Mouse (Mus musculus) cerebellum, adult 2 months (tissue): ENCODE results near the gene Myg1. TPM values are rescaled to one million over a fixed set of nuclear protein-coding genes. Genes with fewer than 3 reads are reported as not detected.
"Not testable (repeated sequence)": the region's sequence is repeated elsewhere in the genome, so short reads cannot be mapped to it uniquely, and the experiment has no call there.

Source experiments
- DNase-seq, 2 experiments: peaks; one replicate each; pipeline ENCODE4 v3.0.0; 2021
- H3K27ac ChIP-seq: fragments of 200-500 bp; 2 replicates; pipeline ENCODE4 v1.5.1; 2012; ENCODE audit warnings: low read length, control low read depth, inconsistent platforms; ENCODE audit not compliant: insufficient read depth
- H3K27me3 ChIP-seq: fragments of 200-500 bp; 2 replicates; pipeline ENCODE4 v1.6.1; 2012; ENCODE audit warnings: inconsistent platforms, mild to moderate bottlenecking, low read length, moderate library complexity; ENCODE audit not compliant: control insufficient read depth, insufficient read depth
- H3K4me1 ChIP-seq: fragments of 200-500 bp; 2 replicates; pipeline ENCODE4 v1.6.1; 2011; ENCODE audit warnings: low read length; ENCODE audit not compliant: control insufficient read depth, insufficient read depth
- H3K4me3 ChIP-seq: fragments of 200-500 bp; replicated peaks from 2 replicates; pipeline ENCODE3; 2011; ENCODE audit warnings: mild to moderate bottlenecking, low read depth, low read length, control low read depth; ENCODE audit not compliant: insufficient read depth
- CTCF ChIP-seq: fragments of 200-500 bp; IDR thresholded peaks from 2 replicates; pipeline ENCODE4 v1.5.1; 2011; ENCODE audit warnings: low read depth, mild to moderate bottlenecking, control low read depth, low read length, moderate library complexity, borderline replicate concordance; ENCODE audit not compliant: insufficient read depth
- POLR2A ChIP-seq: fragments of 200-500 bp; IDR thresholded peaks from 2 replicates; pipeline ENCODE4 v1.6.1; 2011; ENCODE audit warnings: low read length, control low read depth, borderline replicate concordance; ENCODE audit not compliant: insufficient read depth
- WGBS: fragments of 180-500 bp; shearing (Covaris S2); methylation state at CpG from one replicate; pipeline ENCODE4 v1.1.7; 2018; 5-methylcytosine and 5-hydroxymethylcytosine counted together
- polyA plus RNA-seq: library from polyadenylated mRNA; depleted of rRNA; stranded (reverse); fragments of >200 nt; gene quantifications from 2 replicates; pipeline ENCODE4 v1.2.3, GENCODE M21; 2012

Gene Myg1
- polyA plus RNA-seq, 1 experiment, result 106 TPM

DNA sequence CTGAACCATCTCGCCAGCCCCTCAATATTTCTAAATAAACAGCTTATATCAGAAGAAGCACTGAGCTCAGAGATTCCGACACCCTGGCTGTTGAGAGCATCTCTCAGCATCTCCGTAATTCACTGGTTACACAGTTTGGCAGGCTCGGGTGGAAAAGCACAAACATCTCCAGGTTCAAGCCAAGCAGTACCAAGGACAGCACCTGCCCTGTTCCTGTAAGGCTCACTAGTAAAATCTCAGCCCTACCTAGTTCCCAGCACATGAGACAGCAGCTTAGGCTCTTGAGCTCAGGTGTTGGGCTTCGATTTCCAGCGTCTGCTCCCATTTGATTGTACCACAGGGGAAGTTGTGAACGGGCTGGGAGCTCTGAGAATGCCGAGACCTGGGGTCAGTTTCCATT lies 3.7 kb downstream of the Myg1 start:
- Histone ChIP-seq H3K4me1 (peaks cover 8% of the 10 kb centered on the region), H3K27me3 (no peaks in the 10 kb centered on the region), H3K27ac (no peak overlapping the region), H3K4me3 (no peak overlapping the region)
- WGBS, result 88% methylated on average over 8 of the region's 8 CpGs
- TF ChIP-seq CTCF, result no peak
- DNase-seq, result no peak

DNA sequence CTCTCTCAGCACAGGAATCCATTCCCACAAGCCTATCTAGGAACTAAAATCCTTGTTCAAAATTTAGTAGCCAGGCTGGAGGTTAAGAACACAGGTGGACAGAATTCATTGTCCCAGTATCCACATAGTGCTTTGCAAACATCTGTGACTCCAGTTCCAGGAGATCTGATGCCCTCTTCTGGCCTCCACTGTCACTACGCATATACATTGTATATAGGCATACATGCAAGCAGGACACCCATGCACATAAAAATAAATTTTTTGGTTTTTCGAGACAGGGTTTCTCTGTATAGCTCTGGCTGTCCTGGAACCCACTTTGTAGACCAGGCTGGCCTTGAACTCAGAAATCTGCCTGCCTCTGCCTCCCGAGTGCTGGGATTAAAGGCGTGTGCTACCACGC lies 4.4 kb downstream of the Myg1 start:
- DNase-seq, H3K4me3 ChIP-seq, H3K27ac ChIP-seq, H3K4me1 ChIP-seq, H3K27me3 ChIP-seq: not testable (repeated sequence)
- 93% methylated on average over 5 of the region's 5 CpGs for WGBS
- 0 out of 2 replicates have a peak, but pooled peaks have one; percentile 20 for TF ChIP-seq CTCF

DNA sequence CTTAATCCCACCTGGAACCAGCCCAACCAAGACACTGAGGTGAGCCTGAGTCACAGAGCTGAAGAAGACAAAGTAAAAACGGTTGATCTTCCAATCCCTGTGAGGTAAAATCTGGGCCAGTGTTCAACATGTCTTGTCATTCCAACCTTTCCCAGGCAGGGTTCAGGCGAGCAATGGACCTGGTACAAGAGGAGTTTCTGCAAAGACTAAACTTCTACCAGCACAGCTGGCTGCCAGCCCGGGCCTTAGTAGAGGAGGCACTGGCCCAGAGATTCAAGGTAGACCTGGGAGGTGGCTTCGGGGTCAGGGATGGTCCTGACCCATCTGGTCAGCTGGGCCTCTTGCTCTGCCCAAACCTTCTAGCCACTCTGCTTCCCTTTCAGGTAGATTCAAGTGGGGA lies 5.4 kb downstream of the Myg1 start:
- no peak for DNase-seq
- no peak overlapping the region for H3K4me3 ChIP-seq
- WGBS, result 78% methylated on average over 4 of the region's 4 CpGs

DNA sequence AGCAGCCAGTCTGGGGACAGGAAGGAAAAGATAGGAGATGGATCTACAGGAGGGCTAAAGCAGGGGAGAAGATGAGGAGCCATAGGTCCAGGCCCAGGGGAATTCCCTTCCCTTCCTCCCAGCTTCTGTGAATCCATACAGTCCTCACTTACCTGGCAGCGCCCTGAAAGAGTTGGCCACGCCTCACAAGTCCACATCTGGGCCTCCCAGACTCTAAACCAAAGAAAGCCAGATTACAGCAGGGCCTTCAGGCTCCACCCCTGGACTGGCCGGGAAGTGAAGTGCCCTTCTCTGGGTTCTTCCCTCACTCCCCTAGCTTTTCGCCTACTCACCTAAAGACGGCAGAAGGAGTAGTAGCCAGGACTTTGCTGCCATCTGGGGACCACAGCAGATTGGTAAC lies 8.1 kb downstream of the Myg1 start:
- WGBS, result 75% methylated on average over 5 of the region's 5 CpGs
- no peak for TF ChIP-seq CTCF
- no peak for TF ChIP-seq POLR2A
- no peak for DNase-seq
- Histone ChIP-seq H3K4me1 (no peaks in the 10 kb centered on the region), H3K4me3 (no peak overlapping the region), H3K27ac (no peak overlapping the region), H3K27me3 (no peaks in the 10 kb centered on the region)

More for the DNA sequence above, 5.4 kb downstream of the Myg1 start:
- Histone ChIP-seq H3K27ac (no peak overlapping the region), H3K4me1 (peaks cover 5% of the 10 kb centered on the region; the same call in 1 of the 2 replicates), H3K27me3 (no peaks in the 10 kb centered on the region)
- TF ChIP-seq CTCF (no peak), POLR2A (no peak)

DNA sequence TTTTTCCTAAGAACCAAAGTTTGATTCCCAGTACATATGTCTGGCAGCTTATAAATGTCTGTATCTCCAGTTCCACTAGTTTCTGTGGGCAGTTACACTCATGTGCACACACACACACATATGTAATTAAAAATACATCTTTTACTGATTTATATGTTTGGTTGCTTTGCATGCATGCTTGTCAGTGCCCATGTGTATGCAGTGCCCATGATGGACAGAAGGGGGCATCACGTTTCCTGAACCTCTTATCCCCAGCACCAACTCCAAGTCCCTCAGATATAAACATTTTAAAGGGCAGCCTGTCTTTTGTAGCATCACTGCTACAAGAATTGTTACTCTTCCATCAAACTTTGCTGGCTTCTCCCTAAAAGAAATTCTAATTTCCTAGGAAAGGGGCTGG lies 10.1 kb downstream of the Myg1 start:
- Histone ChIP-seq H3K27me3 (no peaks in the 10 kb centered on the region), H3K4me3 (no peak overlapping the region), H3K4me1 (no peaks in the 10 kb centered on the region), H3K27ac (no peak overlapping the region)
- no peak for DNase-seq
- TF ChIP-seq CTCF (peak; percentile 65), POLR2A (no peak)
- WGBS, result 13% methylated on average over 1 of the region's 1 CpGs

DNA sequence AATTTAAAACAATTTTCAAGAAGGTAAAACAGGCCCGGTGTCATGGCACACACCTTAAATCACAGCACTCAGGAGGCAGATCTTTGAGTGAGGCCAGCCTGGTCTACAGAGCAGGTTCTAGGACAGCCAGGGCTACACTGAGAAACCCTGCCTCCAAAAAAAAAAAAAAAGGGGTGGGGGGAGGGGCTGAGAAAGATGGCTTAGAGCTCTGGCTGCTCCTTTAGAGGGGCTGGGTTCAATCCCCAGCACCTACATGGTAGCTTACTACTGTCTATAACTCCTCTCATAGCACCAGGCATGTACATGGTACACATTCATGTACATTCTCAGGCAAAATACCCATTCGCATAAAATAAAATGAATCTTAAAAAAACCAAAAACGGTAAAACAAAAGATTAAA lies 13.0 kb downstream of the Myg1 start:
- DNase-seq, result no peak
- Histone ChIP-seq H3K4me3 (no peak overlapping the region), H3K27me3 (no peaks in the 10 kb centered on the region), H3K4me1 (no peaks in the 10 kb centered on the region), H3K27ac (no peak overlapping the region)
- 95% methylated on average over 3 of the region's 3 CpGs for WGBS
- TF ChIP-seq CTCF (no peak), POLR2A (no peak)

DNA sequence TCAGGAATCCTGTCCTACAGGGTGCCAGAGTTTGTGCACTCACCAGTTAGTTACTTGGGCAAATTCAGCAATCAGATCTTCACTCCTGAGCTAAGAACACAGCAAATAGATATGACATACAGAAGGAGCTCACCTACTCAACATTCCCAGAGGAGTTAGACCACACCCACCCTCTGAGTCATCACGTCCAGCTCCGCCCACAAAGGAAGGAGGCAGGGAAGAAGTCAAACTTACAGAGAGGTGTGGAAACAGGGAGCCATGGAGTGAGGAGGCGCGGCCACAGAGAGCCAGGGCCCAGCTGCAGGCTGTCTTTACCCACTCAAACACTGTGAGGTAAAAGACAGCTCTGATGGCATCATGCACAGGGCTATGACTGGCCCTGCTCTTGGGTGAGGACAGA lies 14.9 kb downstream of the Myg1 start:
- Histone ChIP-seq H3K4me1 (no peaks in the 10 kb centered on the region), H3K27me3 (no peaks in the 10 kb centered on the region), H3K4me3 (no peak overlapping the region), H3K27ac (no peak overlapping the region)
- 89% methylated on average over 4 of the region's 4 CpGs for WGBS
- TF ChIP-seq CTCF (no peak), POLR2A (no peak)
- no peak for DNase-seq

DNA sequence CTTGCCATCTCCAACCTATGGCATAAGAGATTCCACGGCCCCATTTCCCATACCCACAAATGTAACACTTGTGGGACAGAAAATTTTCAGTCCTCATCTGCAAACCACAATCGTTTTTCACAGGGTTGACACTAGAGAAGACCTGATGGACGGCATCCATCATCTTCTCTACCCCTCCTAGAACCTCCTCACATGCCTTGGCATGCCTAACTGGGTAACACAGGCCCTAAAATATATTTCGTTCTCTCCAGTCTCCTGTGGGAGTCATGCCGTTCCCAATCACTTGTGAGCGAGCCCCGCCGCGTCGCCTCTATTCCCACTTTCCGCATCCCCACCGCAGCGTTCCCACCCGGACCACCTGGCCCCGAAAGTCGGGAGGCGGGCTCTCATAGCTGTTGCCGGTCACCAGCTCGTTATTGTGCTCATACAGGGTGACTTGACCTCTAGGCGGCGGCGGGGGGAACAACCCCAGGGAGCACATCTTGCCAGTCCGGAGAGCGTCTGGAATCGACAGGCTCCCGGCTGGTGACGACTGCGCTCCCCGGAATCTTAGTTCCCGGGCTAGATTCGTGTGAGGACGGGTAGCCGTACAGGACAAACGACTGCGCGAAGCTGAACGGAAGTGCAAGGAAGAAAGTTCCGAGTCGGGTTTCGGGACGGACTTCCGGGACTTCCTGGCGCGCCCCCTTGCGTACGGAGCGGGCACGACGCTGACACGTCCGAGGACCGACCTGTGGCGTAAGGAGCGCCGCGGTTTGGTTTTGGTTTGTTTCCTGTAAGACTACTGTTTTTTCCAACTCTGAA lies 18.8 kb downstream of the Myg1 start, which contains the start of gene Aaas:
TSS of gene Aaas (minus strand) at position 634 of the 804 bp plus-strand sequence.
- DNase-seq, result peak; percentile 95 to 96
- Histone ChIP-seq H3K27me3 (no peaks in the 10 kb centered on the region; the same call in 1 of the 2 replicates), H3K4me3 (peak within 1 kb of the TSS; percentile 77), H3K27ac (peak within 1 kb of the TSS; percentile 6; the same call in 1 of the 2 replicates), H3K4me1 (no peaks in the 10 kb centered on the region)
- peak; percentile 81 for TF ChIP-seq CTCF
- TF ChIP-seq POLR2A, result peak; percentile 79
- whole genome bisulfite sequencing, result under 1% methylated on average over 56 of the region's 56 CpGs

DNA sequence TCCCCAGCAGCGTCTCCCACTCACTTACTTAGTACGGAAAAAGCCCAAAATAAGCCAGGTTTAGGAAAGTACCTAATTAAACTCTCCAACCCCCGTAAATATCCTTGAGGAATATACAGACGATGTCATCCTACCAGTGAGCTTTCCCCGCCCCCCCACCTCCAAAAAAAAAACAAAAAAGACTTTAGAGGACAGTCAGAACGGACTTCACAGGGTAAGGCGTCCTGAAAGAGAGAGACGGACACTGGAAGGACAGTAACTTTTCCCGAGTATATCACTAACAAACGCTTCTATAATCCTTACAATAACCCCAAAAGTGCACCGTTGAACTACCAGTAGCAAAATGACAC lies 19.4 kb downstream of the Myg1 start:
- Histone ChIP-seq H3K27ac (peak overlapping the region; percentile 6; the same call in 1 of the 2 replicates), H3K4me3 (peak overlapping the region; percentile 77), H3K4me1 (peaks cover 4% of the 10 kb centered on the region; the same call in 1 of the 2 replicates), H3K27me3 (peaks cover 3% of the 10 kb centered on the region; the same call in 1 of the 2 replicates)
- no peak for DNase-seq
- 9% methylated on average over 11 of the region's 11 CpGs for WGBS
- no peak for TF ChIP-seq CTCF
- TF ChIP-seq POLR2A, result no peak
